Mouse (Mus musculus): Measurements from ENCODE around the gene Spns1.

- TF ChIP-seq CTCF (IDR thresholded peaks at IDR 0.05; ENCODE audit: low read depth) = no peak
- TF ChIP-seq EP300 (IDR thresholded peaks at IDR 0.05; ENCODE audit: low read depth) = peak; percentile 40; the same call in 1 of the 2 replicates
Observed at GRCm38 (mm10) chr7:126397221-126397620, 20.0 kb upstream of the Spns1 start.

Measured in liver, embryonic 14.5 days (tissue).